Mouse (Mus musculus): ENCODE results near the gene Moxd1.
A peak's percentile ranks its signal among the peaks of the same experiment; 100 is the strongest.
"Not testable (repeated sequence)": the region's sequence is repeated elsewhere in the genome, so short reads cannot be mapped to it uniquely, and the experiment has no call there.

Moxd1 gene

GRCm38 (mm10) chr10:24271077-24271637 lies 47.8 kb downstream of the Moxd1 start:
- DNase-seq (ENCODE audit: low read depth): no peak

GRCm38 (mm10) chr10:24276211-24276610 lies 52.9 kb downstream of the Moxd1 start:
- no peak for DNase-seq (ENCODE audit: low read depth)

GRCm38 (mm10) chr10:24282650-24283049 lies 59.3 kb downstream of the Moxd1 start:
- DNase-seq (ENCODE audit: low read depth): no peak

- DNase-seq (ENCODE audit: low read depth): no peak
These were observed 68.3 kb downstream of the Moxd1 start for GRCm38 (mm10) chr10:24291611-24292010.

- DNase-seq (ENCODE audit: low read depth): no peak
These were observed 69.4 kb downstream of the Moxd1 start for GRCm38 (mm10) chr10:24292671-24293070.

- no peak for DNase-seq (ENCODE audit: low read depth)
These were observed 73.3 kb downstream of the Moxd1 start for GRCm38 (mm10) chr10:24296608-24297007.

- peak; percentile 26 for DNase-seq (ENCODE audit: low read depth)
These were observed 74.5 kb downstream of the Moxd1 start for GRCm38 (mm10) chr10:24297792-24298191.

GRCm38 (mm10) chr10:24298260-24299244 lies 75.2 kb downstream of the Moxd1 start:
- DNase-seq (ENCODE audit: low read depth): peak; percentile 40

- peak; percentile 59 for DNase-seq (ENCODE audit: low read depth)
These were observed 88.9 kb downstream of the Moxd1 start for GRCm38 (mm10) chr10:24312191-24312611.

GRCm38 (mm10) chr10:24317126-24317836 lies 94.0 kb downstream of the Moxd1 start:
- DNase-seq (ENCODE audit: low read depth): no peak

- DNase-seq (ENCODE audit: low read depth): no peak
These were observed 97.0 kb downstream of the Moxd1 start for GRCm38 (mm10) chr10:24320326-24320725.

- no peak for DNase-seq (ENCODE audit: low read depth)
These were observed 99.7 kb downstream of the Moxd1 start for GRCm38 (mm10) chr10:24323066-24323465.

GRCm38 (mm10) chr10:24327265-24327664 lies 103.9 kb downstream of the Moxd1 start:
- not testable (repeated sequence) for DNase-seq (ENCODE audit: low read depth)

- DNase-seq (ENCODE audit: low read depth): no peak
These were observed 109.5 kb downstream of the Moxd1 start for GRCm38 (mm10) chr10:24332799-24333198.

GRCm38 (mm10) chr10:24339593-24340143 lies 116.4 kb downstream of the Moxd1 start:
- no peak for DNase-seq (ENCODE audit: low read depth)

GRCm38 (mm10) chr10:24340551-24341213 lies 117.4 kb downstream of the Moxd1 start:
- DNase-seq (ENCODE audit: low read depth): no peak

GRCm38 (mm10) chr10:24341214-24341589 lies 117.9 kb downstream of the Moxd1 start:
- DNase-seq (ENCODE audit: low read depth): no peak

GRCm38 (mm10) chr10:24343068-24343467 lies 119.8 kb downstream of the Moxd1 start:
- DNase-seq (ENCODE audit: low read depth): no peak
